Mouse (Mus musculus): ENCODE data around the gene Olfr1512.

DNA sequence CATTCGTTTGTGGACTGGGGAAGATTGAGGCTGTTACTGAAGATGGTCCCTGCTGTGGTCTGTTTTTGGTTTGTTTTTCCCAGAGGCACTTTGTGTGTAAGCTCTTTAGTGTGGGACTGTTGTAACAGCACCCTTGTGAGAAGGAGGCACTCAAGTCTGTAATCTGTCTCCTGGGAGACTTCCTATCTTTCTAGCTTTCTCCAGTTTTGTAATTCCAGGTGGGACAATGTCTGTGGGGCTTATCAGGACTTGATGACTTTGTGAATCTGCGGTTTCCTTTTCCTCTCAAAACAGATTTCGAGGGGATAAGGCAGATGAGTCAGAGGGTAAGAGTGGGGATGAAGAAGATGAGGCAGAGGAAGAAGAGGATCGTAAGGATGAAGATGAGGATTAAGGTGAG is 22.7 kb downstream of the Olfr1512 start, which contains the start of gene Olfr1513:
- no peak for TF ChIP-seq CTCF (IDR thresholded peaks at IDR 0.05; ENCODE audit: extremely low read depth, insufficient read depth, low read length)
- TF ChIP-seq POLR2A (IDR thresholded peaks at IDR 0.05; ENCODE audit: extremely low read depth, insufficient read depth, low read length): no peak
